Mouse (Mus musculus) left cerebral cortex, postnatal 14 days (tissue): ENCODE data around the gene Auts2. TPM values are rescaled to one million over a fixed set of nuclear protein-coding genes. Genes with fewer than 3 reads are reported as not detected.

Experiments used
- DNase-seq, 2 experiments: peaks; one replicate each; pipeline ENCODE4 v3.0.0; 2021 to 2022; ENCODE audit warnings: low spot score in 2 of 2, mixed read lengths in 1 of 2
- intact Hi-C: fragments of 180-260 bp; cut with DNase I; formaldehyde crosslinking; loops from one replicate; pipeline ENCODE4 v1.15.1; 2025
- total RNA-seq, 2 experiments: library from RNA; stranded (reverse); gene quantifications; 2 replicates each; pipeline ENCODE4 v1.2.3; 2021

Gene Auts2
- total RNA-seq, 2 experiments from 2014 or later, result 88.7 to 96.9 TPM

DNA sequence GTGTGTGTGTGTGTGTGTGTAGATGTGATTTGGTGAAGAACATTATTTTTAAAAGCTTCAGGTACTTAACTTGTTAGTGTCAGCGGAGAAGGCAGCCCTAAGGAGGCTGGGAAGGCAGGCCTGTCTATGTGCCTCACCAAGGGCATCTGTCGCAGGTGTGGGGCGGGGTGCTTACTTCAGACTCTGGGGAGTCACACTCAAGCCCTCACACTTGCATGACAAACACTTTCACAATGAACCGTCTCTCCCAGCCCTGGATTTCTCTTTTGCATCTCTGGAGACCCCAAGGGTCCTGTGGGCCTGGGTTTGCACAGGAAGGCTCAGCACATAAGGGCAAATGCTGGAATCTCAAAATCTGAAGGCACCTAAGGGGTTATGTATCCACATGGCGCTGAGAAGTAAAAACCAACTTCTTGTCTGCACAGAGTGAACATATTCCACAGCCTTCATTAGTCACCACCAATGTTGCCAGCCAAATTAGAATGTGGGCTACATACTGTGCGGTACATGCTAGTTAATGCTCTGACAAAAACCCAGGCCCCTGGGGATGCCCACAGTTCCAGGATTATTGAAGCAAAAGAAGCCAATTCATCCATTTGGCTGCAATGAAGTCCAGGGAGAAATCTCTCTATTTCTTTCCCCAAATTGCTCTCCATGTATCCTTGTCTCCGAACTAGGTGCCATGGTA is 1093.8 kb downstream of the Auts2 start:
- intact Hi-C loops, result no loop called here
- peak in 1 of 2 experiments; percentile 48 for DNase-seq

DNA sequence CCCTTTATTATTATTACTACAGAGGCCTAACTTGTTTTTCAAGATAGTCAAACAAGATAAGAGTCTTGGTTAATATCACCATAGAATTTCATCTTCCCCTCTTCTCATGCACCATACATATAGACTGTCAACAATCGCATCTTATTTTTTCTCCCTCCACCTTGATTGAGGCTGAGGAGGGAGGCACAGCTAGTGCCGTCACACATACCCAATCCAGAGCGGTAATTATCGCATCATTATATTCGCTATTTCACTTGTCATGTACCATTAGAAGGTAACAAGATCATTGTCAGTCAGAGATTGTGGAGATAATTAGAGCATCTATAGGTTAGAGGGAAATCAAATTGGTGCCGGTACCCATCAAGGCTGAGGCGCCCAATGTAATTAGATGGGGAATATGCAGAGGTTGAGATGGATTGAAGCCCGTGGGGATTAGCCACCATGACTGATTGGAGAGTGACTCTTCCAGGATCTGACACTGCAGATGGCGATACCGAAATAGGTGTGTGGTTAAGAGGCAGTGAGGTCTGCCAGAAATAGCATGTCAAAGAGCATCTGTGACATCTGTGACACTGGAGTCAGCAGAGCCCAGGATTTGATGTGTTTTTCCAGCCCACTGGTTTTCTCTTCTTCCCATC is 1107.8 kb downstream of the Auts2 start:
- intact Hi-C loops, result no loop called here
- no peak for DNase-seq

DNA sequence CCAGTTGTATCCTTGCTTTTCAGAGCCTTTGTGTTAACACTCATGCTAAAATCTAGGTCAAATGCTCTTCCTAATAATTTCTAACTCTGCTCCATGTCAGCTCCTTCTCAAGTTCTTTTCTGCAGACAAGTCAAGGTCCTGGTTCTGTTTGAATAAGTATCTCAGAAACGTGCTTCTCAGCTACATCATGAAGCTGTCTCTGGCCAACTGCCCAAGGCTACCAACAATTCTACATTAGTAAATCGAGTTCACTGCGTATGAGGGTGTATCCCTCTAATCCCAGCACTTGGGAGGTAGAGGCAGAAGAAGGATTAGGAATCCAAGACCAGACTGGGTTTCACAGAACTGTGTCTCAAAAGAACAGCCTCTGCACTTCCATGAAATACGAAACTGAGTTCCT is 1109.9 kb downstream of the Auts2 start:
- no peak for DNase-seq
- intact Hi-C loops, result no loop called here

DNA sequence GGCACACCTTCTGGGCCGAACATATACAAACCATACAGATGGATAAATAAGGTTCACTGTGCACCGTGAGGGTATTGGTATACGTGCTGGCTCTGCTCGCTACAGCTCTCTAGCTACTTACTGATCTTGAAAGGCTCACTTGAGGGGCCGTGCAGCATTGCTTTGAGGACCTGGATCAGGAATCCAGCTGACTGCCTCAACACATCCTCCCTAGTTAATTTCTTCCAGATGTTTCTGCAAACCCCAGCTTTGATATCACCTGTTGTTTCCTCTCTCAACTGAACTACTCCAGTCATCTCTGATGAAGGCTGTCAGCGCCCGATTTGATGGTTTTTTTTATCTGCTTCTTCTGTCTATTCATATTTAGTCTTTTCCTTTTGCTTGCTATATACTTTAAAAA is 1111.2 kb downstream of the Auts2 start:
- DNase-seq, result no peak
- intact Hi-C loops, result no loop called here

DNA sequence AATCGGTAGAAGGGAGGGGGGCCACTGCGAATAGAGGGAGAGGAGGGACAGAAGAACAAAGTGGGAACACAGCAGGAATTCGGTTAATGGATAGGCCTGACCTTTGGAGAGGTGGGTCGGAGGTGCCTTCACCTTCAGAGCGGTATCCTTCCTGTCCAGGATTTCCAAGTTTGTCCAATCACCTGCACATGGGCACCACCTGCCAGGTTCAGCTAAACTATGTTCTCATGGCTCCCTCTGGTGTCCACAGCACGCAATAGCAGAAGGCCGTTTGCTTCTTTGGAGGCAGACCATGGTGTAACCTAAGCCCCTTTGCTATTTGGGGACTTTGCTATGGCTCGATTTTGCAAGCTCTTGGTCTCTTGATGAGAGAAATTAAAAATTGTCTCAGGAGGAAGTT is 1113.0 kb downstream of the Auts2 start:
- DNase-seq, result peak; percentile 63 to 79
- intact Hi-C loops, result loop anchor here (1.0 kb wide), 1 partner anchor 568 kb away; no protein-coding TSS in a partner anchor

DNA sequence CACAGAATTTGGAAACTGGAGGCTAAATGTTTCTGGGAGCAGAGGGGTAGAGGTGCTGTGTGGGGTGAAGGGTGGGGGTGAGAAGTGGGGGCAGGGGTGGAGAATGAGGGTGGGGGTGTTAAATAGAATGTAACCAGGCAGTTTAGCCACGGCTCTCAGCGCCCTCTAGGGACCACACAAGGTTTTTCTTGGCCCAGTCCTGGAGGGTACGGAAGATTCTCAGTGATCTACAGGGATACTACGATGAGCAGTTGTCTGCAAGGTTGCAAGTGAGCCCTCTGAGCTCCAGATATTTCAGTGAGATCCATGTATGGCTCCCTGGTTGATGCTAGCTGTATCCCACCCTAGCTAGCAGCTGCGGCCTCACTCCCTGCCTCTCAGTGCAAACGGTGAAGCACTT is 1113.6 kb downstream of the Auts2 start:
- intact Hi-C loops, result loop anchor here (5.0 to 10.0 kb wide), 3 partner anchors 125 to 1155 kb away; partner anchors contain the start of gene Galnt17
- no peak for DNase-seq

DNA sequence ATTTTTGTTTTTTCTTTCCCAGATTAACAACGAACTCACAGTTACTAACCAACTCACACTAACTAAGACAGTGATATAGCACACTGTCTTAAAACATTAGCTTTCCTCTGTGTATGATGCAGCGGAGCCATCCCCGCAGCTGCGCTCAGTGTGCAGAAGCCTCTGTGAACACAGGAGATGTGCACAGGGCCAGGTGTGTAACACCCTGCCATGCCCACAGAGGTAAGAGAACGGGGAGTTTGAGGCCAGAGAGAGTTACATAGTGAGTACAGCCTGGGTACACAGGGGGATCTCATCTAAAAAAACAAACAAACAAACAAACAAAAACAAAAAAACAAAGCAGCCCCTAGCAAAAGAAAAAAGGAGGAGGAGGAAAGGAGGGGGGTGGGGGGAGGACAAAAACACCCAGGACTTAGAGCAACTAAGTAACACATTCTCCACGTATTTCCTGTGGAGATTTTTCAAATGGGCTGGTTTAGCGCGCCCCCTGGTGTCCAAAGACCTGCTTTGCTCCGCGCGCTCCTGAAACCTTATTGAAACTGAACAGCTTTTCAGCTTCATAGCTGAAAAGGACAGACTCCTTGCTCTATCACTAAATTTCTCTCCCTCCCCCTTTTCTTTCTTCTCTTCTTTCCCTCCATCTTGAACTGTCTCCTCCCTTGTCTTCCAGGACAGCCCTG is 1115.3 kb downstream of the Auts2 start:
- DNase-seq, result peak; percentile 70 to 88
- intact Hi-C loops, result loop anchor here (5.0 to 10.0 kb wide), 3 partner anchors 123 to 1153 kb away; partner anchors contain the start of gene Galnt17

DNA sequence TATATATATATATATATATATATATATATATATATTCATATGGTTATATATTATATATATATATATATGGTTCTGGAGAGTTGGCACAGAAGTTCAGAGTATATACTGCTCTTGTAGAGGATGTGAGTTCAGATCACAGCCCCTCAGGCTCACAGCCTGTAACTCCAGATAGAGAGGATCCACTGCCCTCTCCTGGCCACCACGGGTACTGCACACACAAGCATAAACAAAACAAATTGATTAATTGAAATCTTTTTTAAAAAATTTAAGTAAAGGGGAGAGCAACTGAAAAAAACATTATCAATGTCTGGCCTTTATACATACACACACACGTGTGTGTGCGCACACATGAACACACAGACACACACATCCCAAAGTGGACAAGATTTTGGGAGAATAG is 1120.4 kb downstream of the Auts2 start:
- no peak for DNase-seq
- intact Hi-C loops, result loop anchor here (10.0 kb wide), 2 partner anchors 118 to 1148 kb away; partner anchors contain the start of gene Galnt17

DNA sequence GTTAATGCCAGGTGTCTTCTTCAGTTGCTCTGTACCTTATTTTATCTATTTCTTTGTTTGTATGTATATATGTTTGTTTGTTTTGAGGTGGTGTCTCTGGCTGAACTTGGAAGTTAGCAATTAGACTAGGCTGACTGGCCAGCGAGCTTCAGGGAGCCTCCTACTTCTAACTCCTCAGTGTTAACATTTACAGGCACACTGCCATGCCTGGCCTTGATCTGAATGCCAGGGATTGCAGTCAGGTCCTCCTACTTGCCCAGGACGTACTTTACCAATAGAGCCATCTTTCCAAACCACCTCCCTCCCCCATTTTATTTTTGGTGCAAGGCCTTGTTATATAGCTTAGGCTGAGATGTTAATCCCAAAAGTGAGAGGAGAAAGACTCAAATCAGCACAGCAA is 1122.7 kb downstream of the Auts2 start:
- no peak for DNase-seq
- intact Hi-C loops, result loop anchor here (10.0 kb wide), 2 partner anchors 116 to 1146 kb away; partner anchors contain the start of gene Galnt17

DNA sequence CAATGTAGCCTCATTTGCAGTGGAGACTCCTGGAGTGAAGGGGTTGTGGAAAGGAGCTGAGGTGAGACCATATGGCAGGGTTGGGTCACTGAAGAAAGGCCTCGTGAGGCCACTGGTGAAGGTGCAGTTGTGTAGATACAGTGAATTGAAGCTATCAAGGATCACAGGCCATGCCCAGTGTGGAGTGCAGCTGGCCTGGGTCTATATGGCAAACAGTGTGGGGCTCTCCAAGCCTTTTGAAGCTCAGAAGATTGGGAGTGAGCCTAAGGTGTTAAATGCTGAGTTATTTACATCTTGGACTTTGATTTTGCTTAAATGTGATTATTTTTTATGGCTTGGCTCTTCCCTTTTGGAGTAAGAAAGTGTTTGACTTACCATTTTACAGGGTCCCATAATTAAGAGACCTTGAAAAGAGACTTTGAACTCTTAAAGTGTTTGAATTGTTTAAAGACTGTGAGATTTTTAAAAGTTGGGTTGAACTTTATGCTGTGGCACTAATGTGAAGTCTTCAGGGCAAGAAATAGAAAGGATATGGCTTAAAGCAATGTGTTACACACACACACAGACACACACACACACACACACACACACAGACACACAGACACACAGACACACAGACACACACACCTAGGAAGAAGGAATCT is 1127.1 kb downstream of the Auts2 start:
- intact Hi-C loops, result loop anchor here (10.0 kb wide), 1 partner anchor 251 kb away; no protein-coding TSS in a partner anchor
- DNase-seq, result no peak

DNA sequence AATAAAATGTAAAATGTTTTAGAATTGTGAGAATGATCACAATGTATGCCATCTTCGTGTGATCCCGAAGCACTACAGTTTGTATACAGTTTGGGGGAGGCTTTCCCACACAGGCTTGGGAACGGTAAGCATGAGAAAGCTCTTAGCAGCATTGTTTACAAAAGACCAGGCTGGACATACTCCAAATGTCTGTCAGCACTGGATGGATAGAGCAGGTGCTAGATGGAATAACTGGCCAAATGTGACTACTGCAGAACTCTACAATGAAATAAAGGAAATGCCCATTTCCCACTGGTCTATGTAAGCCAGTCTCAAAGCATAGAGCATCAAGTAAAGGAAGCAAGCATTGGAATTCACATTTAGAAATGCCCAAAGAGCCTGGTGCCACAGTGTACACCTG is 1144.9 kb downstream of the Auts2 start:
- intact Hi-C loops, result no loop called here
- no peak for DNase-seq

DNA sequence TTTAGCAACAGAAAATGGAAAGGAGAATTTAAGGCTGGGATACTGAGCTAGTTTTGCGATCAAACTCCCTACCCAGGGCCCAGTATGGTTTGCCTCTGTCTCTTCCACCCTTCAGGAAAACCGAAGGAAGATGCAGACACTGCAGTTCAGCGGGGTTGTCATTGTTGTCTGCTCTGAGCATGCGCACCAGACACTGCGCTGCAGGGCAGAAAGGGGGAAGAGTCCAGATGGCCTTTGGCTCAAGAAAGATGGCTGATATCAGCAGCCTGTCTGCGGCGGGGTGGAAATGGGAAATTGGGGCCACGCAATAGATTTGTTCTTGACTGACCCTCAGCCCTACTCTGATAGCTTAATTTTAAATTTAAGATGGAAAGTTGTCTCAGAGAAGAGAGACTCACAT is 1147.4 kb downstream of the Auts2 start:
- intact Hi-C loops, result no loop called here
- no peak for DNase-seq
